In genomic region chr3:132050884-132051457, GRCm38 (mm10) we compare ENCODE assay signal across 22 mouse cellular contexts. TPM values are rescaled to one million over a fixed set of nuclear protein-coding genes. Genes with fewer than 3 reads are reported as not detected.
A peak's percentile ranks its signal among the peaks of the same experiment; 100 is the strongest.
DNase-seq lines count a peak whose midpoint lies in the region; ATAC-seq lines count a peak whose summit lies in the region.
"Had no signal": no experiment of that assay in that cellular context is flagged by ENCODE, and none has a peak within 500 bp of the region (broad histone marks: within the 10 kb centered on the region; RNA-seq: fewer than 3 reads in every experiment).

No protein-coding gene starts in this region.

- H3K4me1 ChIP-seq in embryonic facial prominence, embryonic 14.5 days (ENCODE audit: control insufficient read depth, insufficient read depth, low read length), result no peaks in the 10 kb centered on the region
- H3K4me1 ChIP-seq in embryonic facial prominence, embryonic 10.5 days, result 0 out of 2 replicates have a peak, but pooled peaks cover 5% of the 10 kb centered on the region
- H3K4me1 ChIP-seq: embryonic facial prominence, embryonic 13.5 days; forebrain, embryonic 10.5 days; hindbrain, embryonic 12.5 days had no signal

- H3K27ac ChIP-seq in embryonic facial prominence, embryonic 14.5 days (replicated peaks; ENCODE audit: low read depth, low read length), result no peak overlapping the region
- no peak overlapping the region for H3K27ac ChIP-seq in embryonic facial prominence, embryonic 10.5 days (replicated peaks)
- H3K27ac ChIP-seq: embryonic facial prominence, embryonic 13.5 days; forebrain, embryonic 10.5 days; gastrocnemius, adult 2 months; hindbrain, embryonic 12.5 days had no signal

- no peaks in the 10 kb centered on the region for H3K36me3 ChIP-seq in embryonic facial prominence, embryonic 14.5 days (ENCODE audit: control insufficient read depth, insufficient read depth, low read length)
- no peaks in the 10 kb centered on the region for H3K36me3 ChIP-seq in embryonic facial prominence, embryonic 10.5 days (replicated peaks)
- H3K36me3 ChIP-seq: embryonic facial prominence, embryonic 13.5 days; forebrain, embryonic 10.5 days; hindbrain, embryonic 12.5 days had no signal

- no peaks in the 10 kb centered on the region for H3K27me3 ChIP-seq in embryonic facial prominence, embryonic 14.5 days (replicated peaks; ENCODE audit: control insufficient read depth, insufficient read depth, low read length)
- H3K27me3 ChIP-seq in embryonic facial prominence, embryonic 10.5 days (replicated peaks; ENCODE audit: low read depth, poor library complexity, severe bottlenecking), result no peaks in the 10 kb centered on the region
- H3K27me3 ChIP-seq: embryonic facial prominence, embryonic 13.5 days; hindbrain, embryonic 12.5 days had no signal

- H3K4me3 ChIP-seq in embryonic facial prominence, embryonic 14.5 days (ENCODE audit: low read depth, low read length), result no peak overlapping the region
- no peak overlapping the region for H3K4me3 ChIP-seq in embryonic facial prominence, embryonic 10.5 days
- H3K4me3 ChIP-seq: embryonic facial prominence, embryonic 13.5 days; forebrain, embryonic 10.5 days; gastrocnemius, adult 2 months; hindbrain, embryonic 12.5 days had no signal

- 72% methylated on average over 8 of the region's 8 CpGs for WGBS in embryonic facial prominence, embryonic 14.5 days
- WGBS in embryonic facial prominence, embryonic 10.5 days, result 86% methylated on average over 8 of the region's 8 CpGs

- ATAC-seq in embryonic facial prominence, embryonic 14.5 days (ENCODE audit: low read depth), result no peak
- 0 out of 2 replicates have a peak, but pooled peaks have one; percentile 12 for ATAC-seq in megakaryocyte, adult 5-6 weeks (ENCODE audit: poor library complexity, severe bottlenecking)
- ATAC-seq in cerebellum, adult (ENCODE audit: insufficient number of reproducible peaks, low FRiP score, low TSS enrichment), result no peak
- ATAC-seq: forebrain, embryonic 14.5 days; hindbrain, embryonic 16.5 days; inflammation-experienced regulatory T-cells, adult 6 months had no signal

- H3K4me2 ChIP-seq in embryonic facial prominence, embryonic 14.5 days (ENCODE audit: low read depth, low read length), result no peak overlapping the region
- H3K4me2 ChIP-seq: embryonic facial prominence, embryonic 13.5 days; heart, embryonic 11.5 days; hindbrain, embryonic 12.5 days had no signal

- peak; percentile 14 for DNase-seq in embryonic facial prominence, embryonic 14.5 days (ENCODE audit: low spot score)
- no peak for DNase-seq in embryonic facial prominence, embryonic 10.5 days (ENCODE audit: low spot score)
- peak; percentile 23 for DNase-seq in NIH3T3 (ENCODE audit: low read depth)
- DNase-seq in fibroblast of lung, adult 2 months (ENCODE audit: low read depth), result peak; percentile 22
- DNase-seq in kidney, postnatal 14 days, result no peak
- no peak for DNase-seq in cerebellum, adult 18-20 months
- DNase-seq: adrenal gland, postnatal 10 days; cerebellum, adult 2 months; cerebellum, postnatal 10 days; gastrocnemius, adult 2 months; gastrocnemius, postnatal 25 days; heart, postnatal 36 days; kidney, adult 11 months had no signal

- H3K9ac ChIP-seq in embryonic facial prominence, embryonic 14.5 days (ENCODE audit: low read depth, low read length), result no peak overlapping the region
- H3K9ac ChIP-seq: embryonic facial prominence, embryonic 13.5 days; hindbrain, embryonic 12.5 days had no signal

- H3K9me3 ChIP-seq in embryonic facial prominence, embryonic 14.5 days (ENCODE audit: control insufficient read depth, low read length), result no peaks in the 10 kb centered on the region
- H3K9me3 ChIP-seq in embryonic facial prominence, embryonic 10.5 days, result no peaks in the 10 kb centered on the region
- H3K9me3 ChIP-seq: embryonic facial prominence, embryonic 13.5 days; forebrain, embryonic 10.5 days had no signal

RNA-seq across cellular contexts. Expression of gene Dkk2, which starts 34.1 kb away (rescaled TPM):
- 25.0 and 33.6 TPM in 2 replicates for polyA plus RNA-seq in embryonic facial prominence, embryonic 14.5 days (2014; fragmentation: Nextera tagmentation; extraction: Ambion mirVana)
- polyA plus RNA-seq in embryonic facial prominence, embryonic 10.5 days (2016; fragmentation: Nextera tagmentation; extraction: Ambion mirVana), result 5.7 and 12.1 TPM in 2 replicates
- not detected in 2 replicates for total RNA-seq in megakaryocyte, adult 5-6 weeks (2015)
- not detected in 2 replicates for total RNA-seq in megakaryocyte, adult 5-6 weeks (2017)

Comparison
In these comparisons a context has a peak if more than half of its experiments do, and no peak if none do; other contexts are left out.
1. DNase-seq: peak in embryonic facial prominence, embryonic 14.5 days (single experiment), NIH3T3 (single experiment) and fibroblast of lung, adult 2 months (single experiment); none in embryonic facial prominence, embryonic 10.5 days (single experiment), kidney, postnatal 14 days (single experiment) and cerebellum, adult 18-20 months (0 of 2).